Mouse (Mus musculus) limb, embryonic 10.5 days (tissue): ENCODE measurements around the gene Cyth4. TPM values are rescaled to one million over a fixed set of nuclear protein-coding genes. Genes with fewer than 3 reads are reported as not detected.

ENCODE experiments used
- DNase-seq: peaks from one replicate; pipeline ENCODE4 v3.0.0-alpha.2; 2017; ENCODE audit warnings: low spot score
- H3K27ac ChIP-seq: fragments of 300-500 bp; sonication (generic); 2 replicates; pipeline ENCODE4 v1.5.1; 2016; ENCODE audit warnings: mild to moderate bottlenecking
- H3K27me3 ChIP-seq: fragments of 300-500 bp; sonication (generic); 2 replicates; pipeline ENCODE4 v1.6.1; 2016; ENCODE audit warnings: low read depth, mild to moderate bottlenecking; ENCODE audit not compliant: poor library complexity, severe bottlenecking
- H3K36me3 ChIP-seq: fragments of 300-500 bp; sonication (generic); 2 replicates; pipeline ENCODE4 v1.6.1; 2016; ENCODE audit warnings: mild to moderate bottlenecking, moderate library complexity
- H3K4me1 ChIP-seq: fragments of 300-500 bp; sonication (generic); 2 replicates; pipeline ENCODE4 v1.6.1; 2016
- H3K4me3 ChIP-seq: fragments of 300-500 bp; sonication (generic); 2 replicates; pipeline ENCODE4 v1.5.1; 2016; ENCODE audit warnings: mild to moderate bottlenecking, moderate library complexity
- H3K9me3 ChIP-seq: fragments of 300-500 bp; sonication (generic); replicated peaks from 2 replicates; pipeline ENCODE4 v1.6.1; 2016; ENCODE audit warnings: mild to moderate bottlenecking
- WGBS: fragments of 180-500 bp; shearing (Covaris S2); methylation state at CpG from one replicate; pipeline ENCODE4 v1.1.7; 2016; 5-methylcytosine and 5-hydroxymethylcytosine counted together
- polyA plus RNA-seq: library from polyadenylated mRNA; unstranded; fragments of >200 nt; fragmentation: Nextera tagmentation; extraction: Ambion mirVana; gene quantifications from 2 replicates; pipeline ENCODE4 v1.2.1, GENCODE M21; 2016

Cyth4 gene
- polyA plus RNA-seq, 1 experiment from 2014 or later = 4.4 TPM

DNA sequence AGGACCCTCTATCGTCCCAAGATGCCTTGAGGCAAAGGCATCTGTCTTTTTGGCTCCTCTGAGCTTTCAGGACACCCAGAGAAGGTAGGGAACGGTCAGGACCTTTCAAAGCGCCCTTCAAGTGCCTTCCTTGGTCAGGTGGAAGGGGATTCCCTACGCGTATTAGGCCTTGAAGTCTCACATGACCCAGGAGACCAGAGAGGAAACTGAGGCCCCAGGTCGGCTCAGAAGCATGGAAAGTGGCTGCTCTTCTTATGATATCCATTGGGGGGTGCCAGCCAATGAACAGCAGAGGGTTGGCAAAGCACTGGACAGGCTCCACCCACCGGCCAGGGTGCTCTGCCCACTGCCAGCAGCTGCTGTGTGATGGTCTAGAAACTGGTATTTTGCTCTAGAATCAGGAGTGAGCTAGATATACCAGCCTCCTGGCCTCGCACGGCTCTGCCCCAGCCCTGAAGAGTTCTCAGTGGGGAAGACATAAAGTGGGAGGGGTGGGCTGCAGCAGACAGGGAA is 29.2 kb upstream of the Cyth4 start:
- H3K9me3 ChIP-seq = no peaks in the 10 kb centered on the region
- no peaks in the 10 kb centered on the region for H3K36me3 ChIP-seq
- H3K27me3 ChIP-seq = no peaks in the 10 kb centered on the region
- H3K4me3 ChIP-seq = no peak overlapping the region
- H3K27ac ChIP-seq = no peak overlapping the region
- 72% methylated on average over 9 of the region's 9 CpGs for WGBS
- no peaks in the 10 kb centered on the region for H3K4me1 ChIP-seq
- DNase-seq = no peak

DNA sequence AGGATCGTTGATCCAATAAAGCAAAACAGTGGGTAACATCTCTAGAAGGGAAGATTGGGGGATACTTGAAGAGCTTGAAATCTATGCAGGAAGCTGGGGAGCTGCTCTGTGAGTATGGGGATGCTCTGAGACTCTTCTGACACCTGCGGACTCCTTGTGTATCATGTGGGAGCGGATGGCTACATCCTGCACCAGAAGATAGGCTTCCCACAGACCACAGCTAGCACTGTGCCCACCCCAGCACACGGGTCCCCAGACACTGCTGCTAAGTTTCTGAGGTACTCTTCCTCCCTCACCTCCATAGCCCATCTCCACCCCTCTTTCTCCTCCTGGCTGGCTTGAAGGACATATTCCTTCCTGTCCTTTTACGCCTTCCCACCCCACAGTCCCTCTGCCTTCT is 26.7 kb upstream of the Cyth4 start:
- H3K27me3 ChIP-seq = no peaks in the 10 kb centered on the region
- H3K27ac ChIP-seq = no peak overlapping the region
- H3K4me3 ChIP-seq = no peak overlapping the region
- DNase-seq = no peak
- H3K4me1 ChIP-seq = no peaks in the 10 kb centered on the region
- H3K9me3 ChIP-seq = no peaks in the 10 kb centered on the region
- 93% methylated on average over 5 of the region's 5 CpGs for WGBS
- H3K36me3 ChIP-seq = no peaks in the 10 kb centered on the region

DNA sequence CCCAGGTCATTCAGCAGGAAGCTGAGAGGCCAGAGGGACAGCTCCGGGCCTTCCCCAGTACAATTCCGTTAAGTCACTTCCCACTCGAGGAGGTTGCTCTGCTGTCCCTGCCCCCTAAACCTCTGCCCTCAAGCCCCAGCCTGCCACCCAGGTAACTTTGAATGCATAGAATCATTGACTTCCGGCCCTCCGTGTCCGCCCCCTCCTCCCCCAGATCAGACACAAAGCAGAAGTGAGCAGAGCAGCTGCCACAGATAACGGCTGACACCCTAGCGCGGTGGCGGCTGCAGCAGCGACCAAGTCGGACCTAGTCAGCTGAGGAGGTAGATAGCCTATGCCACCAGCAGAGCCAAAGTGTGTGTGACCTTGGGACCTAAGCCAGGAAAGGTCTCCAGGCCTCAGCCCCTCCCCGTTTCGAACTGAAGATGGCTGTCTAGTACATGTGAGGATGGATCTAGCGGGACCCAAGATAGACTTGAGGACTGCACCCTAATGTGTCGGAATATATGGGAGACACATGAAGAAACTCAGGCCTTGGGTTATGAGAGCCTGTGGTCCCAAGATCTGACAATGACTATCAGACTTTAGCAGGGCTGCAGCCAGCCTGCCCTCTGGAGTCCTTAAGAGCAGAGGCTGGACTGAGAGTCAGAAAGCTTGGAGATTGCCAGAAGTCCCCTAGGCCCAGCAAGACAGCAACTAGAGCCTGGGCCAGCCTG is 25.1 kb upstream of the Cyth4 start:
- H3K27me3 ChIP-seq = no peaks in the 10 kb centered on the region
- H3K9me3 ChIP-seq = no peaks in the 10 kb centered on the region
- 64% methylated on average over 16 of the region's 16 CpGs for WGBS
- 0 out of 2 replicates have a peak overlapping the region, but pooled peaks have one; percentile 6 for H3K27ac ChIP-seq
- no peaks in the 10 kb centered on the region for H3K36me3 ChIP-seq
- no peak overlapping the region for H3K4me3 ChIP-seq
- DNase-seq = no peak
- H3K4me1 ChIP-seq = no peaks in the 10 kb centered on the region

DNA sequence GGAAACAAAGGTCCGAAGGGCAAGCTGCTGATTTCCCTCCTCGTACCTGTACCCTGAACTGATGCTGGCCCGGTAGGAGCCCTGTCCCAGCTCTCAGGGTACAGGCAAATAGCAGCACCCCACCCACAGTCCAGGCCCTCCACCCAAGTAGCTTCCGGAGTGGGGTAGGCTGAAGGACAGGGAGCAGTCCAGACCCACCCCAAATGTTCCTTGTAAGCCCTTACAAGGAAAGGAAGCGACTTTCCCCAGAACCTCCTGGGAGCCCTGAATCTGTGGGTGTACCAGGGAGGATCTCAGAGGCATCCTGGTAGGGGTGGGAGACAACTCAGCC is 24.6 kb upstream of the Cyth4 start:
- no peaks in the 10 kb centered on the region for H3K36me3 ChIP-seq
- no peaks in the 10 kb centered on the region for H3K9me3 ChIP-seq
- WGBS = 85% methylated on average over 5 of the region's 5 CpGs
- DNase-seq = no peak
- peak overlapping the region; percentile 6; the same call in 1 of the 2 replicates for H3K27ac ChIP-seq
- H3K4me3 ChIP-seq = no peak overlapping the region
- no peaks in the 10 kb centered on the region for H3K27me3 ChIP-seq
- H3K4me1 ChIP-seq = no peaks in the 10 kb centered on the region

DNA sequence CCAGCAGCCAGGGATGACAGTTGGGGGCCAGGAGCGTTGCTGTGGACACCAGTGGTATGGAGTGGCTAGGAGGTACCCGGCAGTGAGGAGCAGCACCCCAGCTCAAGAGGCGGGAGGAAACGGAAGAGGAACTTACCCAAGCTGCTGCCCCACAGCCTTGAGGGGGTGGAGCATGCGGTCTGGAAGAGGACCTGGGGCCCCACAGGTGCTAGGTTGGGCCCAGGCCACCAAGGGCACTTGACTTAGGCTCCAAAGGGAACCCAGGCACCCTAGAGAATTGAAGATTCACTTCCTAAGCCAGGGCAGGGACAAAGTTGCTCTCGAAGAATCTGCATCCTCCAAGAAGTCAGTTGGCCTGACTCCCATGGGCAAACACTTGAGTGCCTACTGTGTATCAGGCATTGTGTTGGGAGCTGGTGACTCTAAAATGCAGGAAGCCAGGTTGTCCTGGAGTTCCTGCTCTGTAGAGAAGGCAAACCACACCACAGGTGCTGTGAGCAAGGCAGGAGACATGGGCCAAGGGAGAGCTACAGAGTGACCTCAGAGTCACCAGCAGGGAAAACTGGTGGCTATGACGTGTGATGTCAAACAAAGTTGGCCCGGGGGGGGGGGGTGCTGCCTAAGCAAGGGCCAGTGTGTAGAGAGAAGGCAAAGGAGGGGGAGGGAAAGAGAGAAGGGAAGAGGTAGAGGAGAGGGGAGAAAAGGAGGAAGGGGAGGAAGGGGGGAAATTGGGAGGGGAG is 24.0 kb upstream of the Cyth4 start, which contains the start of gene Rac2:
TSS of gene Rac2 (minus strand) at position 126 of the 740 bp plus-strand sequence.
- 77% methylated on average over 8 of the region's 8 CpGs for WGBS
- H3K4me1 ChIP-seq = no peaks in the 10 kb centered on the region
- peak within 1 kb of the TSS; percentile 6; the same call in 1 of the 2 replicates for H3K27ac ChIP-seq
- no peak for DNase-seq
- H3K4me3 ChIP-seq = no peak within 1 kb of the TSS
- no peaks in the 10 kb centered on the region for H3K9me3 ChIP-seq
- H3K36me3 ChIP-seq = no peaks in the 10 kb centered on the region
- H3K27me3 ChIP-seq = no peaks in the 10 kb centered on the region

GRCm38 (mm10) chr15:78576284-78576810 is 20.5 kb upstream of the Cyth4 start:
- H3K36me3 ChIP-seq = no peaks in the 10 kb centered on the region
- WGBS = 56% methylated on average over 4 of the region's 4 CpGs
- no peak for DNase-seq

DNA sequence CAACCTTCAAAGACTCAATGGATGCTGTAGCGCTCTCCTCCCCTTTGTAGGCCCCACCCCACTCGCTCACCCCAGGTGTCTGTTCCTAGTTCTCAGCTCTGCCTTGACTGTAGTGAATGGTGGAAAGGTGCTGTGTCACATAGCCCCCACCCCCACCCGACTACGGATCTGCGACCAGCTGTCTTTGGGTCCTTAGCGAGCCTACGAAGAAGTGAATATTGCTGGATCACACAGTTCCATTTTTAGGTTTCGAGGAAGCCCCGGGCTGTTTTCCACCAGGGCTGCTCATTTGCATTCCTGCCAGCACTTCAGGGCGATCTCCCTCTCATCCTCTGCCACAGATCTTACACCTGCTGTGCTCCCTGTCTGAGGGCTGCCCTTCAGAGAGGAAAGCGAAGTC is 13.5 kb upstream of the Cyth4 start:
- no peak overlapping the region for H3K27ac ChIP-seq
- 16% methylated on average over 11 of the region's 11 CpGs for WGBS
- DNase-seq = no peak
- H3K4me3 ChIP-seq = no peak overlapping the region
- H3K9me3 ChIP-seq = no peaks in the 10 kb centered on the region
- peaks cover 25% of the 10 kb centered on the region for H3K4me1 ChIP-seq
- H3K36me3 ChIP-seq = no peaks in the 10 kb centered on the region
- H3K27me3 ChIP-seq = peaks cover 25% of the 10 kb centered on the region; the same call in 1 of the 2 replicates

More at GRCm38 (mm10) chr15:78576284-78576810, 20.5 kb upstream of the Cyth4 start:
- peaks cover 13% of the 10 kb centered on the region; the same call in 1 of the 2 replicates for H3K27me3 ChIP-seq
- H3K9me3 ChIP-seq = no peaks in the 10 kb centered on the region
- H3K4me3 ChIP-seq = no peak overlapping the region
- H3K27ac ChIP-seq = no peak overlapping the region
- H3K4me1 ChIP-seq = peaks cover 19% of the 10 kb centered on the region

DNA sequence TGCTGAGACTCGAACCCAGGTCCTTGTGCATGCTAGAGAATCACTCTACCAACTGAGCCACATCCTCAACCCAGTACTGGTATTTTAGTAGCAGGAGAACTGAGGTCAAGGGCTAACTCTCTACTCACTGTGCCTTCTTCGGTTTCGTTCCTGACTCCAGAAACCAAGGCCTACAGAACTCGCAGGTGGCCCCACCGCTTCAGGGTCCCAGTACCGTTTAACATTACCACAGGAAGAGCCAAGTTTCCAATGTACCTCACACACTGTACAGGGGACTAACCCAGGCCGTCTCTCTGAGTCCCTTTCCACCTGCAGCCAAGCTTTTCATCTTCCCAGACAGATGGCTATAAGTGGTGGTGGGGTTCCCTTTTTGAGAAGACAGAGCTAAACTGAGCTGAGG is 11.4 kb upstream of the Cyth4 start:
- Histone ChIP-seq H3K36me3 (no peaks in the 10 kb centered on the region), H3K4me3 (no peak overlapping the region), H3K9me3 (no peaks in the 10 kb centered on the region), H3K27ac (no peak overlapping the region), H3K4me1 (peaks cover 15% of the 10 kb centered on the region), H3K27me3 (peaks cover 15% of the 10 kb centered on the region; the same call in 1 of the 2 replicates)
- WGBS = 90% methylated on average over 7 of the region's 7 CpGs
- no peak for DNase-seq

DNA sequence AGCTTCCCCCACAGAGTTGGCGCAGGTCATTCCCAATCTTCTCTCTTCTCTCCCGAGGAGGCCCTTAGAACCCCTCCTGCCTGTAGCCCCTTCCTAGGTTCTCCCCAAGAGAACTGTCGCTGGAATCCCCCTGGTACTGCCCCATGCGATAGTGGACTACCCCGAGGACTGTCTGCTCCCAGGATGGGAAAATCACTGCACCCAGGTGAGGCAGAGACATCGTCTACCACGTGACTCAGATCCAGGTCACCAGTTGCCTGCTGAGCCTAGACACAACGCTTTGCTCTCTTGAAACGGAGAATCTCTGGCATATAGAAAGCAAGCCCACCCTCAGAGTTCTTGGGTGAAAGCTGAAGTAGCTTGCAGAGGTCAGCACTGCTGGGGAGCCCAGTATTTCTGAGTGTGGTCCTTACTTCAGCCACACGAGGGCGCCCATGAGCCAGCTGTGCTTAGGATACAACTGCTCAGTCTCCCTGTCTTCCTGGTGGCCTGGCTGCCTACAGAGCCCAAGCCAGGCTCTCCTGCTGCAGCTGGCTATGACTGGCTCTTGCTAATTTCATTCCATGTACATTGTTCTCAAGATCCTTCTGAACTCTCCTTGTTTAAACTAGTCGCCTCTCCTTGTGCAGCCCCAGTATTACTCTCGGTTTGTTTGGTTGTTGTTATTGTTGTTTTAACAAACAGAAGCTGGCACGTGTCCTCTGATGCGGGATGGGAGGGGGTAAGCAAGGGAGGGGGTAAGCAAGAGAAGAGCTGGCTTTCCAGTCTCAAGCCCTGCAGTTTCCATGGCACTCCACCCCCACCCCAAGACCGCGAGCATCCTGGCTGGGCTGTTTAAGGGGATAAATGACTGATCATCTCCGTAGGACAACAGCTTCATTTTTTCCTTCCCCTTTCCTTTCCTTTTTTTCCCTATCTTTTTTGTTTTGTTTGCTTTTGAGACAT is 9.5 kb upstream of the Cyth4 start:
- 58% methylated on average over 18 of the region's 18 CpGs for WGBS
- Histone ChIP-seq H3K27ac (no peak overlapping the region), H3K36me3 (no peaks in the 10 kb centered on the region), H3K27me3 (peaks cover 12% of the 10 kb centered on the region; the same call in 1 of the 2 replicates), H3K4me3 (no peak overlapping the region), H3K9me3 (no peaks in the 10 kb centered on the region), H3K4me1 (peaks cover 10% of the 10 kb centered on the region)
- DNase-seq = peak; percentile 84

- Histone ChIP-seq H3K27ac (no peak overlapping the region), H3K36me3 (no peaks in the 10 kb centered on the region), H3K27me3 (peaks cover 7% of the 10 kb centered on the region; the same call in 1 of the 2 replicates), H3K9me3 (no peaks in the 10 kb centered on the region), H3K4me3 (no peak overlapping the region), H3K4me1 (peaks cover 13% of the 10 kb centered on the region)
- 86% methylated on average over 4 of the region's 4 CpGs for WGBS
- no peak for DNase-seq
Observed at GRCm38 (mm10) chr15:78588049-78588448, 8.8 kb upstream of the Cyth4 start.

- WGBS = 85% methylated on average over 4 of the region's 4 CpGs
- Histone ChIP-seq H3K9me3 (no peaks in the 10 kb centered on the region), H3K27ac (no peak overlapping the region), H3K36me3 (no peaks in the 10 kb centered on the region), H3K4me1 (peaks cover 13% of the 10 kb centered on the region), H3K4me3 (no peak overlapping the region), H3K27me3 (no peaks in the 10 kb centered on the region)
- no peak for DNase-seq
Observed at GRCm38 (mm10) chr15:78588900-78589299, 7.9 kb upstream of the Cyth4 start.

DNA sequence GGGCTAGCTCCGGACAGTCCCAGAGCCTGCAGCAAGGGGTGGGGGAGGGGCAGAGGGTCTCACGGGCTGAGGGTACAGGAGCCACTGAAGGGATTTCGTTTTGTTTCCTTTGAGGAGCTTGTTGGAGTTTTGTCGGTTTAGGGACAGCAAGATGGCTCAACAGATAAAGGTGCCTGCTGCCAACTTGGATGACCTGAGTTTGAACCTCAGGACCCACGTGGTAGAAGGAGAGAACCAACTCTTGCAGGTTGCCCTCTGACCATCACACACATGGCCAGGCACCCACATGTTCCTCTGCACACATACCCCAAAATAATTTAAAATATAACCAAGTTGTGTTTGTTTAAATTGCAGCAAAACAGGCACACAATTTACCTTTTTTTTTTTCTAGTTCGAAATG is 6.9 kb upstream of the Cyth4 start:
- Histone ChIP-seq H3K4me3 (no peak overlapping the region), H3K27me3 (no peaks in the 10 kb centered on the region), H3K9me3 (no peaks in the 10 kb centered on the region), H3K4me1 (peaks cover 13% of the 10 kb centered on the region), H3K27ac (no peak overlapping the region), H3K36me3 (no peaks in the 10 kb centered on the region)
- DNase-seq = no peak
- WGBS = 77% methylated on average over 6 of the region's 6 CpGs
